Mouse (Mus musculus): Measurements from ENCODE around the gene Depdc1b.
A peak's percentile ranks its signal among the peaks of the same experiment; 100 is the strongest.

Gene Depdc1b

GRCm38 (mm10) chr13:108315702-108316486 is at the start of gene Depdc1b:
TSS of gene Depdc1b (plus strand) at chr13:108316332.
- DNase-seq (ENCODE audit: low spot score in 2 of 2): peak; percentile 96 to 97

GRCm38 (mm10) chr13:108267841-108268634 is 48.1 kb upstream of the Depdc1b start:
- no peak for DNase-seq (ENCODE audit: low spot score in 2 of 2)

GRCm38 (mm10) chr13:108271458-108272148 is 44.5 kb upstream of the Depdc1b start:
- no peak for DNase-seq (ENCODE audit: low spot score in 2 of 2)

- DNase-seq (ENCODE audit: low spot score in 2 of 2): no peak
Observed at GRCm38 (mm10) chr13:108272332-108272731, 43.8 kb upstream of the Depdc1b start.

GRCm38 (mm10) chr13:108273034-108273433 is 43.1 kb upstream of the Depdc1b start:
- no peak for DNase-seq (ENCODE audit: low spot score in 2 of 2)

- DNase-seq (ENCODE audit: low spot score in 2 of 2): no peak
Observed at GRCm38 (mm10) chr13:108273456-108273855, 42.7 kb upstream of the Depdc1b start.

- DNase-seq (ENCODE audit: low spot score in 2 of 2): no peak
Observed at GRCm38 (mm10) chr13:108276561-108276960, 39.6 kb upstream of the Depdc1b start.

GRCm38 (mm10) chr13:108277320-108277719 is 38.8 kb upstream of the Depdc1b start:
- no peak for DNase-seq (ENCODE audit: low spot score in 2 of 2)

GRCm38 (mm10) chr13:108278592-108278991 is 37.5 kb upstream of the Depdc1b start:
- DNase-seq (ENCODE audit: low spot score in 2 of 2): no peak

- DNase-seq (ENCODE audit: low spot score in 2 of 2): no peak
Observed at GRCm38 (mm10) chr13:108284312-108284711, 31.8 kb upstream of the Depdc1b start.

GRCm38 (mm10) chr13:108287953-108288352 is 28.2 kb upstream of the Depdc1b start:
- DNase-seq (ENCODE audit: low spot score in 2 of 2): no peak

GRCm38 (mm10) chr13:108289436-108289835 is 26.7 kb upstream of the Depdc1b start:
- DNase-seq (ENCODE audit: low spot score in 2 of 2): no peak

- no peak for DNase-seq (ENCODE audit: low spot score in 2 of 2)
Observed at GRCm38 (mm10) chr13:108290314-108290713, 25.8 kb upstream of the Depdc1b start.

GRCm38 (mm10) chr13:108297350-108298093 is 18.6 kb upstream of the Depdc1b start:
- peak in 1 of 2 experiments; percentile 23 for DNase-seq (ENCODE audit: low spot score in 2 of 2)

GRCm38 (mm10) chr13:108298241-108298640 is 17.9 kb upstream of the Depdc1b start:
- no peak for DNase-seq (ENCODE audit: low spot score in 2 of 2)

- DNase-seq (ENCODE audit: low spot score in 2 of 2): no peak
Observed at GRCm38 (mm10) chr13:108300346-108300950, 15.7 kb upstream of the Depdc1b start.

- peak; percentile 42 to 57 for DNase-seq (ENCODE audit: low spot score in 2 of 2)
Observed at GRCm38 (mm10) chr13:108301411-108301810, 14.7 kb upstream of the Depdc1b start.

- no peak for DNase-seq (ENCODE audit: low spot score in 2 of 2)
Observed at GRCm38 (mm10) chr13:108302957-108303675, 13.0 kb upstream of the Depdc1b start.

GRCm38 (mm10) chr13:108303841-108304240 is 12.3 kb upstream of the Depdc1b start:
- no peak for DNase-seq (ENCODE audit: low spot score in 2 of 2)

GRCm38 (mm10) chr13:108304680-108305079 is 11.5 kb upstream of the Depdc1b start:
- no peak for DNase-seq (ENCODE audit: low spot score in 2 of 2)

Data from right cerebral cortex, postnatal 10 days (tissue).